In genomic region chr3:68534571-68535051, GRCm38 (mm10) we compare ENCODE assay signal across 10 mouse cellular contexts.
DNase-seq lines count a peak whose midpoint lies in the region; ATAC-seq and TF ChIP-seq lines count a peak whose summit lies in the region.
"Had no signal": no experiment of that assay in that cellular context is flagged by ENCODE, and none has a peak within 500 bp of the region (broad histone marks: within the 10 kb centered on the region; RNA-seq: fewer than 3 reads in every experiment).

No protein-coding gene starts in this region.

- intact Hi-C loops in heart, postnatal 10 days (cut with DNase I): loop anchor here (2.0 kb wide), 1 partner anchor 40 kb away; no protein-coding TSS in a partner anchor

- 21% methylated on average over 5 of the region's 7 CpGs for WGBS in lung, embryonic 14.5 days

- no peak overlapping the region for H3K9ac ChIP-seq in lung, embryonic 14.5 days
- H3K9ac ChIP-seq: liver, embryonic 15.5 days had no signal

- no peaks in the 10 kb centered on the region for H3K27me3 ChIP-seq in lung, embryonic 14.5 days (ENCODE audit: insufficient read depth, low read length)
- H3K27me3 ChIP-seq: liver, embryonic 15.5 days had no signal

- no peak for TF ChIP-seq CTCF in lung, embryonic 14.5 days (IDR thresholded peaks at IDR 0.05; ENCODE audit: low read depth)

- no peaks in the 10 kb centered on the region for H3K36me3 ChIP-seq in lung, embryonic 14.5 days (ENCODE audit: insufficient read depth)
- H3K36me3 ChIP-seq: liver, embryonic 15.5 days had no signal

- peak; percentile 89 for DNase-seq in ES-CJ7 (ENCODE audit: low read depth, low spot score)
- peak; percentile 89 for DNase-seq in ZHBTc4 (ENCODE audit: low read depth, low spot score)
- peak; percentile 74 to 76 for DNase-seq in heart, postnatal 10 days
- DNase-seq in lung, embryonic 14.5 days: peak; percentile 67
- no peak for DNase-seq in thymus, adult 18-20 months
- DNase-seq in gastrocnemius, adult 8-10 months (ENCODE audit: low spot score in 2 of 2): no peak
- no peak for DNase-seq in embryo, embryonic 10 days (ENCODE audit: low spot score)
- DNase-seq in thymus, postnatal 25 days: no peak

- H3K4me1 ChIP-seq in lung, embryonic 14.5 days (ENCODE audit: insufficient read depth): 0 out of 2 replicates have a peak, but pooled peaks cover 10% of the 10 kb centered on the region
- H3K4me1 ChIP-seq: liver, embryonic 15.5 days had no signal

- peak overlapping the region; percentile 91 for H3K27ac ChIP-seq in lung, embryonic 14.5 days (ENCODE audit: low read depth)
- H3K27ac ChIP-seq: liver, embryonic 15.5 days had no signal

- no peak overlapping the region for H3K4me2 ChIP-seq in lung, embryonic 14.5 days
- H3K4me2 ChIP-seq: liver, embryonic 15.5 days had no signal

- ATAC-seq in lung, embryonic 14.5 days (ENCODE audit: insufficient read depth): peak; percentile 81
- ATAC-seq: forebrain, embryonic 16.5 days had no signal

- H3K4me3 ChIP-seq in lung, embryonic 14.5 days (ENCODE audit: low read depth, low read length): no peak overlapping the region
- H3K4me3 ChIP-seq: liver, embryonic 15.5 days had no signal

- no peaks in the 10 kb centered on the region for H3K9me3 ChIP-seq in lung, embryonic 14.5 days (ENCODE audit: low read depth, low read length)
- H3K9me3 ChIP-seq: liver, embryonic 15.5 days had no signal

Comparison
In these comparisons a context has a peak if more than half of its experiments do, and no peak if none do; other contexts are left out.
1. DNase-seq: peak in ES-CJ7 (single experiment), ZHBTc4 (single experiment), heart, postnatal 10 days (2 of 2) and lung, embryonic 14.5 days (single experiment); none in thymus, adult 18-20 months (0 of 2), gastrocnemius, adult 8-10 months (0 of 2), embryo, embryonic 10 days (single experiment) and thymus, postnatal 25 days (single experiment).